Mouse (Mus musculus) splenic B cell, adult 2 months (primary cell): ENCODE measurements around the gene Zfp865.

Experiments
- DNase-seq: peaks from one replicate; pipeline ENCODE4 v3.0.0-alpha.2; 2011; ENCODE audit warnings: low read depth, low spot score
- H3K27me3 ChIP-seq: 2 replicates; pipeline ENCODE4 v1.6.1; 2012; ENCODE audit warnings: mild to moderate bottlenecking, low read length, moderate library complexity, mixed read lengths; ENCODE audit not compliant: control insufficient read depth, poor library complexity, insufficient read depth, severe bottlenecking
- H3K36me3 ChIP-seq: 2 replicates; pipeline ENCODE4 v1.6.1; 2012; ENCODE audit warnings: mild to moderate bottlenecking, low read length, moderate library complexity, mixed read lengths; ENCODE audit not compliant: control insufficient read depth, poor library complexity, insufficient read depth, severe bottlenecking

Gene Zfp865

GRCm38 (mm10) chr7:5030554-5031275, 10.5 kb downstream of the Zfp865 start:
- no peak for DNase-seq
- Histone ChIP-seq H3K36me3 (peaks cover 32% of the 10 kb centered on the region), H3K27me3 (no peaks in the 10 kb centered on the region)

- H3K36me3 ChIP-seq = peaks cover 32% of the 10 kb centered on the region
- no peak for DNase-seq
- H3K27me3 ChIP-seq = no peaks in the 10 kb centered on the region
These were observed 11.3 kb downstream of the Zfp865 start for GRCm38 (mm10) chr7:5031496-5031895.

GRCm38 (mm10) chr7:5033818-5034217, 13.6 kb downstream of the Zfp865 start, which contains the start of gene 4632433K11Rik:
TSS of gene 4632433K11Rik (plus strand) at chr7:5034118.
- no peak for DNase-seq
- Histone ChIP-seq H3K36me3 (peaks cover 32% of the 10 kb centered on the region), H3K27me3 (no peaks in the 10 kb centered on the region)

GRCm38 (mm10) chr7:5035628-5036027, 15.5 kb downstream of the Zfp865 start:
- Histone ChIP-seq H3K27me3 (no peaks in the 10 kb centered on the region), H3K36me3 (peaks cover 17% of the 10 kb centered on the region)
- no peak for DNase-seq

GRCm38 (mm10) chr7:5036136-5036535, 16.0 kb downstream of the Zfp865 start:
- H3K27me3 ChIP-seq = no peaks in the 10 kb centered on the region
- no peak for DNase-seq

GRCm38 (mm10) chr7:5037026-5037425, 16.9 kb downstream of the Zfp865 start:
- Histone ChIP-seq H3K27me3 (no peaks in the 10 kb centered on the region), H3K36me3 (peaks cover 4% of the 10 kb centered on the region)
- DNase-seq = no peak

More at GRCm38 (mm10) chr7:5036136-5036535, 16.0 kb downstream of the Zfp865 start:
- H3K36me3 ChIP-seq = peaks cover 13% of the 10 kb centered on the region

GRCm38 (mm10) chr7:5037467-5037866, 17.3 kb downstream of the Zfp865 start:
- H3K36me3 ChIP-seq = peaks cover 2% of the 10 kb centered on the region
- DNase-seq = no peak
- H3K27me3 ChIP-seq = no peaks in the 10 kb centered on the region

- no peaks in the 10 kb centered on the region for H3K27me3 ChIP-seq
- no peaks in the 10 kb centered on the region for H3K36me3 ChIP-seq
- DNase-seq = peak; percentile 94
These were observed 18.0 kb downstream of the Zfp865 start, which contains the start of gene Zfp784 for GRCm38 (mm10) chr7:5038109-5038732. TSS of gene Zfp784 (minus strand) at chr7:5038446.

GRCm38 (mm10) chr7:5038940-5039339, 18.8 kb downstream of the Zfp865 start:
- no peak for DNase-seq
- Histone ChIP-seq H3K36me3 (no peaks in the 10 kb centered on the region), H3K27me3 (no peaks in the 10 kb centered on the region)

GRCm38 (mm10) chr7:5044981-5045380, 24.8 kb downstream of the Zfp865 start:
- Histone ChIP-seq H3K27me3 (no peaks in the 10 kb centered on the region), H3K36me3 (no peaks in the 10 kb centered on the region)
- no peak for DNase-seq

- H3K36me3 ChIP-seq = no peaks in the 10 kb centered on the region
- no peaks in the 10 kb centered on the region for H3K27me3 ChIP-seq
- DNase-seq = peak; percentile 60
These were observed 25.9 kb downstream of the Zfp865 start for GRCm38 (mm10) chr7:5046112-5046511.

- peak; percentile 79 for DNase-seq
- H3K36me3 ChIP-seq = no peaks in the 10 kb centered on the region
These were observed 27.1 kb downstream of the Zfp865 start for GRCm38 (mm10) chr7:5047313-5047712.

GRCm38 (mm10) chr7:5051193-5052192, 31.3 kb downstream of the Zfp865 start, which contains the start of gene Zfp580:
TSS of gene Zfp580 (plus strand) at chr7:5051538.
- Histone ChIP-seq H3K36me3 (no peaks in the 10 kb centered on the region), H3K27me3 (no peaks in the 10 kb centered on the region)
- peak; percentile 54 for DNase-seq

More at GRCm38 (mm10) chr7:5047313-5047712, 27.1 kb downstream of the Zfp865 start:
- H3K27me3 ChIP-seq = no peaks in the 10 kb centered on the region

- no peaks in the 10 kb centered on the region for H3K36me3 ChIP-seq
- no peak for DNase-seq
These were observed 32.3 kb downstream of the Zfp865 start for GRCm38 (mm10) chr7:5052438-5052837.

More at GRCm38 (mm10) chr7:5052438-5052837, 32.3 kb downstream of the Zfp865 start:
- no peaks in the 10 kb centered on the region for H3K27me3 ChIP-seq
